Mouse (Mus musculus) intestine, embryonic 16.5 days (tissue): ENCODE measurements around the gene Tent5d. TPM values are rescaled to one million over a fixed set of nuclear protein-coding genes. Genes with fewer than 3 reads are reported as not detected.

Experiments used
- ATAC-seq: fragments of 200-750 bp; cut with Nextera tagmentation; 2 replicates; pipeline ENCODE4 v1.8.0; 2017; ENCODE audit warnings: moderate TSS enrichment, moderate library complexity
- H3K27ac ChIP-seq: fragments of 300-500 bp; sonication (generic); 2 replicates; pipeline ENCODE4 v1.5.1; 2014; ENCODE audit warnings: mild to moderate bottlenecking, low read length
- H3K27me3 ChIP-seq: fragments of 300-500 bp; sonication (generic); replicated peaks from 2 replicates; pipeline ENCODE4 v1.6.1; 2014; ENCODE audit warnings: low read length, control low read depth, mixed read lengths; ENCODE audit not compliant: control insufficient read depth, insufficient read depth
- H3K36me3 ChIP-seq: fragments of 300-500 bp; sonication (generic); 2 replicates; pipeline ENCODE4 v1.6.1; 2014; ENCODE audit warnings: low read length, control low read depth; ENCODE audit not compliant: control insufficient read depth, insufficient read depth
- H3K4me1 ChIP-seq: fragments of 300-500 bp; sonication (generic); 2 replicates; pipeline ENCODE4 v1.6.1; 2014; ENCODE audit warnings: low read length, control low read depth, mixed read lengths; ENCODE audit not compliant: control insufficient read depth, insufficient read depth
- H3K4me2 ChIP-seq: fragments of 300-500 bp; sonication (generic); 2 replicates; pipeline ENCODE4 v1.6.1; 2014; ENCODE audit warnings: low read depth, low read length, control low read depth
- H3K4me3 ChIP-seq: fragments of 300-500 bp; sonication (generic); 2 replicates; pipeline ENCODE4 v1.5.1; 2014; ENCODE audit warnings: mild to moderate bottlenecking, low read length
- H3K9ac ChIP-seq: fragments of 300-500 bp; sonication (generic); 2 replicates; pipeline ENCODE4 v1.6.1; 2014; ENCODE audit warnings: low read depth, low read length
- H3K9me3 ChIP-seq: fragments of 300-500 bp; sonication (generic); 2 replicates; pipeline ENCODE4 v1.6.1; 2016; ENCODE audit warnings: low read length, control low read depth; ENCODE audit not compliant: control insufficient read depth
- WGBS: fragments of 180-500 bp; shearing (Covaris S2); extraction: QIAGEN DNeasy Blood & Tissue Kit; methylation state at CpG from one replicate; pipeline ENCODE4 v1.1.7; 2014; 5-methylcytosine and 5-hydroxymethylcytosine counted together
- polyA plus RNA-seq: library from polyadenylated mRNA; unstranded; fragments of >200 nt; fragmentation: Nextera tagmentation; extraction: Ambion mirVana; gene quantifications from 2 replicates; pipeline ENCODE4 v1.2.1, GENCODE M21; 2015

The Tent5d gene
- polyA plus RNA-seq = not detected in 2 replicates

DNA sequence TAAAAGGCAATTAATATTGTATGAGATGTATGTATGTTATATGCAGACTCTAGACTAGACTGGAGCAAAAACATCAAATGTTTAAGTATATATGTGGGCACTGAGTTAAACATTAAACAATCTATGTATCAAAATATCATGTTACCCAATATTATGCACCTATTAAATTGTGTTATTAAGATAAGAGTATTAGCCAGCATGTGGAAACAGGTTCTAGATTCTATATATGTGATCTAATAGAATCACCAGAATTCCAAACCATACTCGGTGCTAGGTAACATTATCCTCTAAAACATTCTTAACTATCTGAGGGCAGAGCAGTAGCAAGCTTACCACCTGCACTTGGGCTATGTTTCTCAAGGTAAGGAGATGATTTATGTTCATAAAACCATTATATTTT lies at the start of gene Tent5d:
TSS of gene Tent5d (plus strand) at position 301 of the 400 bp plus-strand sequence.
- WGBS = 92% methylated on average over 1 of the region's 1 CpGs
- Histone ChIP-seq H3K36me3 (no peaks in the 10 kb centered on the region), H3K4me3 (no peak within 1 kb of the TSS), H3K27me3 (no peaks in the 10 kb centered on the region), H3K4me1 (no peaks in the 10 kb centered on the region), H3K4me2 (no peak within 1 kb of the TSS), H3K9me3 (no peaks in the 10 kb centered on the region), H3K27ac (no peak within 1 kb of the TSS), H3K9ac (no peak within 1 kb of the TSS)
- no peak for ATAC-seq

DNA sequence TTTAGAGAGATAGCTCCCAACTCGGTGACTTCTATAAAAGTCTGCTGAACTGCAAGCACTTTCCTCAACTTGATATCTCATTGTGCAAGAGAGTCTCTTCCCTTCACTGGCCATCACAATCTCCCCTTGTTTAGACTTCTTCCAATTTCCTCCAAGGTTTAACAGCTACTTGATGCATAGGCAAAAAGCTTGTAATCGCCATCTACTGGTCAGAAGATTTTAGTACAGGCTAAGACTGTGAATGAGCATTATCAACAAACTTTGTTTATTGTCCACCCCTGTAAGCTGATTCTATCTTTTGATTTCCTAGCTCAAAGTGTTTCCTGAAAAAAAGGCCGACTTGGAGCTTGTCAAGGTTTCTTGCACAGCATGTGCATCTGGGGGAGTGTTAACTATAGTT lies 24.5 kb upstream of the Tent5d start:
- H3K36me3 ChIP-seq = no peaks in the 10 kb centered on the region
- 27% methylated on average over 3 of the region's 3 CpGs for WGBS
- H3K9me3 ChIP-seq = no peaks in the 10 kb centered on the region
- H3K27me3 ChIP-seq = no peaks in the 10 kb centered on the region
- no peaks in the 10 kb centered on the region for H3K4me1 ChIP-seq
- no peak overlapping the region for H3K9ac ChIP-seq
- no peak overlapping the region for H3K4me3 ChIP-seq
- H3K4me2 ChIP-seq = no peak overlapping the region
- ATAC-seq = no peak
- H3K27ac ChIP-seq = no peak overlapping the region

DNA sequence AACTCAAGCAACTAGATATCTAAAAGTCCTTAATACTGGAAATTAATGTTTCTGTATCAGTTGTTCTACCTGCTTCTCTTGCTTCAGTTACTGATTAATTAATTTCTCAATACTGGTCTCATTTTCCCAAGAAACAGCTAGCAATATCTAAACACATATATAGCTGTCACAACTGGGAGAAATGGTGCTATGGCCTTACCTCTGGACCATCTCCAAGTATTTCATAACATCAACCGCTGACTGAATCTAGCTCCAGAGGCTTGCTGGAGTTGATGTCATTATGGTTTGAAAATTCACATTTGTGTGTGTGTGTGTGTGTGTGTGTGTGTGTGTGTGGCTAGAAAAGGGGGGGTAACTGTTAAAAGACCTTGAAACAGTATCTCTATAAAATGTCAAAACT lies 2.3 kb upstream of the Tent5d start:
- Histone ChIP-seq H3K36me3 (no peaks in the 10 kb centered on the region), H3K27me3 (no peaks in the 10 kb centered on the region), H3K4me1 (no peaks in the 10 kb centered on the region), H3K4me2 (no peak overlapping the region), H3K27ac (no peak overlapping the region), H3K9ac (no peak overlapping the region), H3K4me3 (no peak overlapping the region), H3K9me3 (no peaks in the 10 kb centered on the region)
- ATAC-seq = no peak
- 83% methylated on average over 1 of the region's 1 CpGs for WGBS

DNA sequence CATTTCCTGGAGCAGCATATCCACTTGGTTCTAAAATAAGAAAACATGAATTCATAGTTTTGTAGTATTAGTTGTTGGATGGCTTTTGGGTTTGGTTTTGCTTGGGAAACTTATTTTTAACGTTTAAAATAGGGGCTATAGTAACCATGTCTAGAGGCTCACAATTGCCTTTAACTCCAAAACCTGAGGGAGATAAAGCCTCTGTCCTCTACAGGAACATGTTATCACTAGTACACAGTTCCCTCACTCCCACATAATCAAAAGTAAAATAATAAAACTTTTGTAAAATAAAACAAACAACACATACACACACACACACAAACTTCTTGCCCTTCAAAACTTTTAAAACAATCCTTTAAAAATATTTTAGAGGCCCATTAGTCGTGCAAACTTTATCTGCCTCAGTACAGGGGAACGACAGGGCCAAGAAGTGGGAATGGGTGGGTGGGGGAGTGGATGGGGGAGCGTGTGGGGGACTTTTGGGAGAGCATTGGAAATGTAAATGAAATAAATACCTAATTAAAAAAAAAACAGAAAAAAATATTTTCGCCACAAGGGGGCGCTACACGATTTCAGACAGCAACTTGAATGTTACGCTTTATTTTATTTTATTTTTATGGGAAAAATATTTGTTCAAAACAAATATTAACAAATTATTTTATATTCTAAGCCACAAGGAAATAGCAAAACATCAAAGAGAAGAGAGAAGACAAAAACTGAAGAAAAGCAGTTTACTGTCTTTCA lies 1.5 kb upstream of the Tent5d start:
- no peaks in the 10 kb centered on the region for H3K4me1 ChIP-seq
- no peaks in the 10 kb centered on the region for H3K9me3 ChIP-seq
- H3K4me2 ChIP-seq = no peak overlapping the region
- no peak overlapping the region for H3K4me3 ChIP-seq
- no peak for ATAC-seq
- 29% methylated on average over 8 of the region's 8 CpGs for WGBS
- no peaks in the 10 kb centered on the region for H3K36me3 ChIP-seq
- H3K27me3 ChIP-seq = no peaks in the 10 kb centered on the region
- no peak overlapping the region for H3K27ac ChIP-seq
- H3K9ac ChIP-seq = no peak overlapping the region

DNA sequence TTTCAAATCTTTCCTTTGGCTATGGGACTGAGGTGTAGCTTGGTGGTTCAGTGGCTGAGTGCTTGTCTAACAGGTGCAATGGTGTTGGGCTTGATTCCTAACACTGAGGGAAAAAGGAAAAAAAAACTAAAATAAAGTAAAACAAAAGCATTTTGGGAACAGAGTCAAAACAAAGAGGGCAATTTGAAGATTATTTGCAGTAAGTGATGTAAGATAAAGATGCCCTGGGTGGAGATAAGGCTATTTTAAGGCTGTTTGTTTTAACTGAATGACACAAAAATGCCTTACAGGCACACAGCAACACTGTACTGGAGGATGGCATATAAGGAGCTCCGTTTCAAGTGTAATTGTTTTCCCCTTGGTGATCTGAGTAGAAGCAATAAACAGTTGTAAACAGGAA lies 3.4 kb downstream of the Tent5d start:
- Histone ChIP-seq H3K4me2 (no peak overlapping the region), H3K4me1 (no peaks in the 10 kb centered on the region), H3K9ac (no peak overlapping the region), H3K9me3 (no peaks in the 10 kb centered on the region), H3K27ac (no peak overlapping the region), H3K36me3 (no peaks in the 10 kb centered on the region), H3K27me3 (no peaks in the 10 kb centered on the region), H3K4me3 (no peak overlapping the region)
- ATAC-seq = no peak
- whole genome bisulfite sequencing = 56% methylated on average over 1 of the region's 1 CpGs

DNA sequence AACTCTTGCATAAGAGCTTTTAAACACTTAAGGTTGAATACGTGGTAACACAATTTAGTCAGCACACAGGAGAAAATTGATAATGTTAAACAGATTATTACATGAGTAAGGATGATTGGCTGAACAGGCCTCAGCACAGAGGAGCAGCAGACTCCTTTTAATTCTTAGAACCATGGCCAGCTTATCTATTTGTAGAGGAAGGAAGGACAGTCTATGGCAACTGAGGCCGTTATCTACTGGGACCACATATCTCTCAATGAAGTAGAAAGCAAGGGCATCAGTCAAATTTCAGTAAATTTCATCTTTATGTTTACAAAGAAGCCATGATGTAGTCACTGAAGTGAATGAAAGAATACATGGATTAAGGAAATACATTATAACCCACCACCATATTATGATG lies 4.5 kb downstream of the Tent5d start:
- 86% methylated on average over 2 of the region's 2 CpGs for WGBS
- no peaks in the 10 kb centered on the region for H3K27me3 ChIP-seq

DNA sequence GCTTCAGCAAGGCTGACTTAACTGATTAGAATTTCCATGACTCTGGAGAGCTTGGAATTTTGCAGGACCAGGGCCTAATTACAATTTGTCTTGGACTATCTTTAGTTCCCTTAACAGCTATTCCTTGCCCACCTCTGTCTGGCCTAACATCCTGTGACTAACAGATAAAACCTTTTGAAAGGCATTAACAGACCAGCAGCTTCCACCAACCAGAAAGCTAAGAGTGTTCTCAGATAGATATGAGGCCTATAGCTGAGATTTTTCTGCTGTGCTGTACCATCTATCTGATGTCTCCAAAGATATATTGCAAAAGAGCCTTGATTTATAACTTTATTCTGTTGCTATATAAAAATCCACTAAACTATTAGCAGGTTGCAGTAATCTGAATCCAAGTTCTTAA lies 19.7 kb downstream of the Tent5d start:
- H3K36me3 ChIP-seq = no peaks in the 10 kb centered on the region
- no peaks in the 10 kb centered on the region for H3K9me3 ChIP-seq
- no peak for ATAC-seq
- no peaks in the 10 kb centered on the region for H3K27me3 ChIP-seq
- H3K4me2 ChIP-seq = no peak overlapping the region
- H3K4me1 ChIP-seq = no peaks in the 10 kb centered on the region
- no peak overlapping the region for H3K4me3 ChIP-seq
- no peak overlapping the region for H3K9ac ChIP-seq
- H3K27ac ChIP-seq = no peak overlapping the region

More for the DNA sequence above, 4.5 kb downstream of the Tent5d start:
- Histone ChIP-seq H3K4me2 (no peak overlapping the region), H3K4me3 (no peak overlapping the region), H3K9ac (no peak overlapping the region), H3K27ac (no peak overlapping the region), H3K4me1 (no peaks in the 10 kb centered on the region), H3K36me3 (no peaks in the 10 kb centered on the region), H3K9me3 (no peaks in the 10 kb centered on the region)
- ATAC-seq = no peak

DNA sequence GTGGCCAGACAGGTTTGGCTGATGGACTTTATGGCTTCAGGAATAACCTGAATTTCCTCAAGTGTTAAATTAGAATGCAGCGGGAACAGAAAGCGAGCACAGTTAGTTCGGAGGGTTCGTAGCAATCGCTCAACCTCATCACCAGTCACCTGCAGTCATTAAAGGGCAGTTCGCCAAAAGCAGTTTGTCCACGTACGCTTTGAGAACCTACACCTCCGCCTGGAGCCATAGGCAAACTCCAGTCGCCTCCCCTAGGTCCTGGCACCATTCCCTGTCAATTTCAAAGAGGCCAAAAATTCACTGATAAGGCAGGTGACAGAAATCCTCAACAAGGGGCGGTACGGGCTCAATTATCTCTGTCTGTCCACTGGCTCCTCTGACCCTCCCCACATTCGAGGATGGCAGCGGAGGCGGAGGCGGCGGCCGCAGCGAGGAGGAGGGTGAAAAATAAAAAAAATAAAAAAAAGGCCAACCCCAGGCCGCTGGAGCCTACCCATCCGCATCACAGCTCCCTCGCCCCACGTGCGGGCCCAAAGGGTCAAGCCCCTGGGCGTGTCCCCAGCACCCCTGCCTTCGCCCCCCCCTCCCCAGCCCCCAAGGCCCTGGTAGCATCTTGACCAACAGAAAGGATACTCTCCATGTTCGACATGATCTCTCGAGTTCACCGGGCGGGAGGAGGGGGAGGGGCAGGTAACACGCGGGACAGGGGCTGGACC lies 23.3 kb downstream of the Tent5d start:
- 12% methylated on average over 31 of the region's 32 CpGs for WGBS

DNA sequence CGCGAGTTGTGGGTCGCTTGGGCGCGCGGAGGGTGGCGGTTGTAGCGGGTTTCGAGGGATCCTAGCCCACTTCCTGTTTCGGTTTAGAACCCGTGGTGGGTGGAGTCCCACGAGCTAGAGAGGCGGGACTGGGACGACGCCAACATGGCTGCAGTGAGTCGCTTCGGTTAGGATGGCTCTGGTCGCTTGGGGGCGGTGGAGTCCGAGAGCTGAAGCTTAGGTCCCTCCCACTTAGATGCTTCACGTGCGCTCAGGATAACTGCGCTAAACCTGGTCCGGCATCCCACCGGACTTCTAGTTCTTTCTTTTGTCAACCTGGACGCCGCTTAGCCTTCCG lies 23.8 kb downstream of the Tent5d start, which contains the start of gene 2610002M06Rik:
TSS of gene 2610002M06Rik (minus strand) at position 117 of the 337 bp plus-strand sequence.
- Histone ChIP-seq H3K9me3 (no peaks in the 10 kb centered on the region), H3K4me3 (peak within 1 kb of the TSS; percentile 56), H3K4me1 (no peaks in the 10 kb centered on the region), H3K27ac (peak within 1 kb of the TSS; percentile 37; the same call in 1 of the 2 replicates), H3K27me3 (no peaks in the 10 kb centered on the region), H3K9ac (peak within 1 kb of the TSS; percentile 75), H3K36me3 (no peaks in the 10 kb centered on the region), H3K4me2 (peak within 1 kb of the TSS; percentile 54)
- peak; percentile 99 for ATAC-seq
- WGBS = 13% methylated on average over 28 of the region's 28 CpGs

More for the DNA sequence above, 23.3 kb downstream of the Tent5d start:
- Histone ChIP-seq H3K4me1 (no peaks in the 10 kb centered on the region), H3K9me3 (no peaks in the 10 kb centered on the region), H3K9ac (peak overlapping the region; percentile 75), H3K27ac (peak overlapping the region; percentile 37; the same call in 1 of the 2 replicates), H3K36me3 (no peaks in the 10 kb centered on the region), H3K27me3 (no peaks in the 10 kb centered on the region), H3K4me3 (peak overlapping the region; percentile 56), H3K4me2 (peak overlapping the region; percentile 51)
- ATAC-seq = peak; percentile 86
